Mouse (Mus musculus): ENCODE measurements at regions not wholly inside any gene's neighbourhood (a gene's known extent, or its start where the extent isn't known, plus 50 kb on each side); places are given as distances from the start of the nearest gene placed in this dataset.

- H3K4me1 ChIP-seq, result peaks cover 4% of the 10 kb centered on the region; the same call in 1 of the 2 replicates
- H3K4me3 ChIP-seq (replicated peaks), result no peak overlapping the region
- no peaks in the 10 kb centered on the region for H3K9me3 ChIP-seq
- H3K36me3 ChIP-seq (replicated peaks; ENCODE audit: low read length), result no peaks in the 10 kb centered on the region
- TF ChIP-seq FLI1 (IDR thresholded peaks at IDR 0.05; ENCODE audit: low read length) (no peak), GATA1 (IDR thresholded peaks at IDR 0.05; ENCODE audit: borderline replicate concordance, low read length) (no peak)
- no peaks in the 10 kb centered on the region for H3K27me3 ChIP-seq (replicated peaks)
These were observed 233.0 kb downstream of the Phf14 start for GRCm38 (mm10) chr6:12140596-12140995.

GRCm38 (mm10) chr6:12145216-12145615, 237.6 kb downstream of the Phf14 start:
- TF ChIP-seq GATA1 (IDR thresholded peaks at IDR 0.05; ENCODE audit: borderline replicate concordance, low read length) (no peak), FLI1 (IDR thresholded peaks at IDR 0.05; ENCODE audit: low read length) (no peak)
- no peaks in the 10 kb centered on the region for H3K27me3 ChIP-seq (replicated peaks)
- no peaks in the 10 kb centered on the region for H3K36me3 ChIP-seq (replicated peaks; ENCODE audit: low read length)
- peaks cover 3% of the 10 kb centered on the region; the same call in 1 of the 2 replicates for H3K4me1 ChIP-seq
- H3K9me3 ChIP-seq, result no peaks in the 10 kb centered on the region
- no peak overlapping the region for H3K4me3 ChIP-seq (replicated peaks)

- no peaks in the 10 kb centered on the region for H3K36me3 ChIP-seq (replicated peaks; ENCODE audit: low read length)
- no peaks in the 10 kb centered on the region for H3K27me3 ChIP-seq (replicated peaks)
- H3K4me1 ChIP-seq, result no peaks in the 10 kb centered on the region
- TF ChIP-seq GATA1 (IDR thresholded peaks at IDR 0.05; ENCODE audit: borderline replicate concordance, low read length) (no peak), FLI1 (IDR thresholded peaks at IDR 0.05; ENCODE audit: low read length) (no peak)
- H3K9me3 ChIP-seq, result no peaks in the 10 kb centered on the region
- H3K4me3 ChIP-seq (replicated peaks), result no peak overlapping the region
These were observed 243.2 kb downstream of the Phf14 start for GRCm38 (mm10) chr6:12150613-12151333.

- H3K4me3 ChIP-seq (replicated peaks), result no peak overlapping the region
- no peaks in the 10 kb centered on the region for H3K27me3 ChIP-seq (replicated peaks)
- H3K36me3 ChIP-seq (replicated peaks; ENCODE audit: low read length), result no peaks in the 10 kb centered on the region
- TF ChIP-seq FLI1 (IDR thresholded peaks at IDR 0.05; ENCODE audit: low read length) (no peak), GATA1 (IDR thresholded peaks at IDR 0.05; ENCODE audit: borderline replicate concordance, low read length) (no peak)
- H3K4me1 ChIP-seq, result peaks cover 4% of the 10 kb centered on the region; the same call in 1 of the 2 replicates
- no peaks in the 10 kb centered on the region for H3K9me3 ChIP-seq
These were observed 256.4 kb downstream of the Phf14 start for GRCm38 (mm10) chr6:12163971-12164370.

GRCm38 (mm10) chr6:12168533-12168932, 260.9 kb downstream of the Phf14 start:
- Histone ChIP-seq H3K4me1 (peaks cover 4% of the 10 kb centered on the region; the same call in 1 of the 2 replicates), H3K9me3 (no peaks in the 10 kb centered on the region), H3K4me3 (replicated peaks) (no peak overlapping the region), H3K27me3 (replicated peaks) (no peaks in the 10 kb centered on the region), H3K36me3 (replicated peaks; ENCODE audit: low read length) (no peaks in the 10 kb centered on the region)
- TF ChIP-seq GATA1 (IDR thresholded peaks at IDR 0.05; ENCODE audit: borderline replicate concordance, low read length), result no peak
- no peak for TF ChIP-seq FLI1 (IDR thresholded peaks at IDR 0.05; ENCODE audit: low read length)

- H3K9me3 ChIP-seq, result no peaks in the 10 kb centered on the region
- no peak overlapping the region for H3K4me3 ChIP-seq (replicated peaks)
- H3K4me1 ChIP-seq, result no peaks in the 10 kb centered on the region
- H3K27me3 ChIP-seq (replicated peaks), result no peaks in the 10 kb centered on the region
- TF ChIP-seq FLI1 (IDR thresholded peaks at IDR 0.05; ENCODE audit: low read length), result no peak
- no peak for TF ChIP-seq GATA1 (IDR thresholded peaks at IDR 0.05; ENCODE audit: borderline replicate concordance, low read length)
- H3K36me3 ChIP-seq (replicated peaks; ENCODE audit: low read length), result no peaks in the 10 kb centered on the region
These were observed 261.8 kb downstream of the Phf14 start for GRCm38 (mm10) chr6:12169431-12169830.

- Histone ChIP-seq H3K9me3 (no peaks in the 10 kb centered on the region), H3K36me3 (replicated peaks; ENCODE audit: low read length) (no peaks in the 10 kb centered on the region), H3K4me1 (no peaks in the 10 kb centered on the region), H3K4me3 (replicated peaks) (no peak overlapping the region), H3K27me3 (replicated peaks) (no peaks in the 10 kb centered on the region)
- no peak for TF ChIP-seq GATA1 (IDR thresholded peaks at IDR 0.05; ENCODE audit: borderline replicate concordance, low read length)
- no peak for TF ChIP-seq FLI1 (IDR thresholded peaks at IDR 0.05; ENCODE audit: low read length)
These were observed 263.1 kb downstream of the Phf14 start for GRCm38 (mm10) chr6:12170722-12171121.

- Histone ChIP-seq H3K36me3 (replicated peaks; ENCODE audit: low read length) (no peaks in the 10 kb centered on the region), H3K4me3 (replicated peaks) (no peak overlapping the region), H3K9me3 (no peaks in the 10 kb centered on the region), H3K27me3 (replicated peaks) (no peaks in the 10 kb centered on the region), H3K4me1 (no peaks in the 10 kb centered on the region)
- TF ChIP-seq GATA1 (IDR thresholded peaks at IDR 0.05; ENCODE audit: borderline replicate concordance, low read length) (no peak), FLI1 (IDR thresholded peaks at IDR 0.05; ENCODE audit: low read length) (no peak)
These were observed 263.6 kb downstream of the Phf14 start for GRCm38 (mm10) chr6:12171189-12171588.

- H3K36me3 ChIP-seq (replicated peaks; ENCODE audit: low read length), result no peaks in the 10 kb centered on the region
- H3K4me1 ChIP-seq, result no peaks in the 10 kb centered on the region
- no peak for TF ChIP-seq GATA1 (IDR thresholded peaks at IDR 0.05; ENCODE audit: borderline replicate concordance, low read length)
- no peak for TF ChIP-seq FLI1 (IDR thresholded peaks at IDR 0.05; ENCODE audit: low read length)
- H3K27me3 ChIP-seq (replicated peaks), result no peaks in the 10 kb centered on the region
- H3K9me3 ChIP-seq, result peaks cover 3% of the 10 kb centered on the region; the same call in 1 of the 2 replicates
- H3K4me3 ChIP-seq (replicated peaks), result no peak overlapping the region
These were observed 270.4 kb downstream of the Phf14 start for GRCm38 (mm10) chr6:12177996-12178395.

GRCm38 (mm10) chr6:12180951-12181350, 273.3 kb downstream of the Phf14 start:
- Histone ChIP-seq H3K4me3 (replicated peaks) (no peak overlapping the region), H3K27me3 (replicated peaks) (no peaks in the 10 kb centered on the region), H3K9me3 (peaks cover 3% of the 10 kb centered on the region; the same call in 1 of the 2 replicates), H3K4me1 (no peaks in the 10 kb centered on the region), H3K36me3 (replicated peaks; ENCODE audit: low read length) (no peaks in the 10 kb centered on the region)
- TF ChIP-seq GATA1 (IDR thresholded peaks at IDR 0.05; ENCODE audit: borderline replicate concordance, low read length) (no peak), FLI1 (IDR thresholded peaks at IDR 0.05; ENCODE audit: low read length) (no peak)
